Mouse (Mus musculus): ENCODE data around the gene Rnf17.

Rnf17 gene

DNA sequence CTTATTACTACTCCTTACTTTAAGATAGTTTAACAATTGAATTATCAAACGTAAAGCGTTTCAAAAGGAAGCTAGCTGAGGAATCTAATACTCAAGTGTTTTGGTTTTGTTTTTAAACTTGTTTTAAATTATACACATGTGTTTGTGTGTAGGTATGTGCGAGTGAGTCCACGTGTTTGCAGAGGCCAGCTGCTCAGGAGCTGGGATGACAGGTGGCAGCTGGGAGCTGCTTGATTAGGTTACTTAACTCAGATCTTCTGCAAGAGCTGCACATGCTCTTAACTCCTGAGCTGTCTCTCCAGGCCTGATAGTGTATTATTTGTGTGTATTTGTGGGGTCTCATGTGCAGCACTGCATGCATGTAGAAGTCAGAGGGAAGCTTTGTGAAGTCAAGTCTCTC is 100.0 kb downstream of the Rnf17 start:
- in situ Hi-C loops (cut with MboI, MseI) = no loop called here

DNA sequence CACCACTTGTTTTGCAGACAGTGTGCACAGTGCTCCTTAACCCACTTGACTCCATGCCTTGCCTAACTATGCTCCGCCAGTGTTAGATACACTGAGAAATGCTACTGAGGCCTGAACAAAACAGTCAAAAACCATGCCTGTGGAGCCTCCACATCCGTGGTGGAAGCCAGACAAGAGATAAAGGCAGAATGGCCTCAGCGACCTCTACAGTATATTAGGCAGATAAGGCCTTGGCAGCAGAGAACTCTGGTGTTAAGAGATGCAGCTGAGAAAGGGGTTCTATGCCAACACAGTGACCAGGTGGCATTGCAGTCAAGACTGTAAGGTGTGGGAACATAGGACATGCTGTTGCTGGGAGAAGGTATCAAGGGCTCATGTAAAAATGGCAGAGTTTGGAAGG is 104.4 kb downstream of the Rnf17 start:
- in situ Hi-C loops (cut with MboI, MseI) = no loop called here

DNA sequence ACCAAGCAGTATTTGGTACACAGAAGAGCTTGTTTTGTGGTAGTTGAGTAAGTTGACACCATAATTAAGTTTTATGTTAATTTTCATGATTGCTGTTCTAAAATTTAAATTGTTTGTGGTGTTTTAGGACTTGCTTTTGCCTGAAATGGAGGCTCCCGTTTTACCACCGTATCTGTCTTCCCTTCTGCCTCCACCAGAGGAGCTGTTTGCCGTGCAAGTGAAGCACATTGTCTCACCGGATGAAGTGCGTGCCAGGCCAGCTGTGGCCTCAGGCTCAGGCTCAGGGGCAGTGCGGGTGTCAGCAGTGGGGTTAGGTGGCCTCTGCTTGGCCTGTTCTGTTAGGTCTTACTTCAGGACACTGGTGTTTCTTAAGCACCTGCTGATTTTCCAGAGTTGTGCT is 109.7 kb downstream of the Rnf17 start:
- in situ Hi-C loops (cut with MboI, MseI) = no loop called here

DNA sequence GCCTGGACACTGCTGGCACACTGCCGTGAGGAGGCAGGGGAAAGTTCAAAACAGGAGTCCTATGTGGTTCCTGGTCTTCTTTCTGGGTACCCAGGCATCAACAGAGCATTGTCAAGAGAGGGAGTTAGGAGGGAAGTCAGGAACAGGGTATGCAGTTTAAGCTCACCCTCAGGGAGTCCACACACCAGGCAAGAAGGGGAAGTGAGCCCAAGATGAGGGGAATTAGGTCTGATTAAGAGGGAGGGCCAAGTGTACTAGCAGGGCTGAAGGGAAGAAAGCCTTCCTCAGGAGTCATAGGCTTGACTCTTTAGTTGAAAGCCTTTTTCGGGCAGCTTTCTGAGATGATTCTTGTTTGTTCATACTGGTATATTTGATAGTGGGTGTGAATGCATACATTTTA is 112.4 kb downstream of the Rnf17 start:
- in situ Hi-C loops (cut with MboI, MseI) = no loop called here

DNA sequence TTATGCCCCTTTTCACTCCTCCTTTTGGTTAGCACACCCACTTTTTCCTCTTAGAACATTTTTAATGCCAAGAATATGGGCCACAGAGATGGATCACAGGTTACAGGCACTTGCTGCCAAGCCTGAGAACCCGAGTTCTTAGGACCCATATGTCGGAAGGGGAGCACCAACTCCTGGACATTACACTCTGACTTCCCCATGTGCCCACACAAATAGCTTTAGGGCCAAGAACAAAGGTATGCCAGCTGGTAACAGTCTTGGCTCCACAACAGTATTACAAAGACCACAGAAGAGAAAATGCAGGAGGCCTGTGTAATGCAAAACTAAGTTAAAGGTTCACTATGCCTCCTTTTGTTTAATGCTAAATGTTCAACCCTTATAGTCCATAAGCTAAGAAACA is 128.4 kb downstream of the Rnf17 start:
- in situ Hi-C loops (cut with MboI, MseI) = no loop called here

DNA sequence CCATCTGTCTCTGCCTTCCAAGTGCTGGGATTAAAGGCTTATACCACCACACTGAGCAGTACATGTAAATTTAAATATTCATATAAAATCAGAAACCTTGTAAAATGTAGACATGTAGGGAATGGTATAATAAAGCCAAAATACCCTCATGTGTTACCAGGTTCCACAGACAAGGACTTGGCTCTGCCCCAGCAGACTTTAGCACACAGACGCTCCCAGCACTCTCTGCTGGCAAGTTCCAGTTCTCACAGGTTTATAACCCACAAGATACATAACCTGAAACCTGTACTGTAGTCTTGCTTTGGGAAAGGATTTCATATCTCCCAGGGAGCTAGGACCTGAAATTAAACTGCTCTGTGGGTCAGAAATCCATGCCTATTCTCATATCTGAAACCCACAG is 142.6 kb downstream of the Rnf17 start:
- in situ Hi-C loops (cut with MboI, MseI) = no loop called here

DNA sequence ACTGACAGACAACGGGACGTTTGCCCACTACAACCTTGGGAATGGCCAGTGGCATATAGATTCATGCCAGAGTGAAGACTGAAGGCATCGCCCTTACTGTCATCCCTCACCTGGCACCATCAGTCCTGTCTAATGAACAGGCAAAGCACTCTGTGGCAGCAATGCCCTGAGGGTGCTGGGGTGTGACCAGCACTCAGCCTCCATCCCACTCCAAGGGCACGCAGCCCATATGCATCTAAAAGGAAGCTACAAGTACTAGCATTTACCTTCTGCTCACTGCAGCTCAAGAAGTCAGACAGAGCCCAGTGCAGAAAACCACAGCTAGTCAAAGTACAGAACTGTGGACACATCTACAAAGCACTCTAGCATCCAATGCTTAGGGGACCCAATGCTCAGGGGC is 143.1 kb downstream of the Rnf17 start:
- in situ Hi-C loops (cut with MboI, MseI) = no loop called here

DNA sequence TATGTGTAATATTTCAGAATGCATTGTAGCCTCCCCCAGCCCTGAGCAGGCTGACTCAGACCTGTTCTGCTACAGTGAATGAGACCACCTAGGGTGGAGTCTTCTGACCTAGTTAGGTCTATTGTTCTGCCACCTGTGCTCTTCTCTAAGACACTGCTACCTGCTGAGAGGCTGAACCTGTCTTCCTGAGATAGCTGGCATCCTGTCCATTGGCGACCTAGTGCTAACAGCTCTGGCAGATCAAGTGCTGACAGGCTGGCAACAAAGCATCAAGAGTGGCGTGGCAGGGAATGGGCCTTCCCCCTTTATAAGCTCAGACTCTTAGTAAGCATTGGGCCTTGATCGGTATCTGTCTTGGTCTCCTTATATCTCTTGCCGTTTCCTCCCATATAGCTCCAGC is 148.6 kb downstream of the Rnf17 start:
- in situ Hi-C loops (cut with MboI, MseI) = no loop called here

DNA sequence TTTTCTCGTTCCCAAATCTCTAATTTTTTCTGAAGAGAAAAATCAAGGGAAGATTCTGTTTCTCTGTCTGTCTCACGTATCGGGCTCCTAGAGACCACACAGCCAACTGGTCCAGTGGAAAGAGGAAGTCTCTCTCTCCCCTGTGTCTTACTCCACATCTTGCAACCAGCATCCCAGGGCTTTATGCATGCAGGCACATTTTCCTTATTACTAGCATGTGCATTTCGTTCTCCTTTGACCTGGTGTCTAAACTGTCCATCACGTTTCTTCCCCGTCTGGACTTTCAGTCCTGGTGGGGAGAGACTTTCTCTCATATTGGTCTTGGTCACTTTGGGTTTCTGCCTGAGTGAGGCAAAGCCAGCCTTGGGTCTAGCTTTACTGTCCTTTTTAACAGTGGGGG is 150.5 kb downstream of the Rnf17 start:
- in situ Hi-C loops (cut with MboI, MseI) = no loop called here

DNA sequence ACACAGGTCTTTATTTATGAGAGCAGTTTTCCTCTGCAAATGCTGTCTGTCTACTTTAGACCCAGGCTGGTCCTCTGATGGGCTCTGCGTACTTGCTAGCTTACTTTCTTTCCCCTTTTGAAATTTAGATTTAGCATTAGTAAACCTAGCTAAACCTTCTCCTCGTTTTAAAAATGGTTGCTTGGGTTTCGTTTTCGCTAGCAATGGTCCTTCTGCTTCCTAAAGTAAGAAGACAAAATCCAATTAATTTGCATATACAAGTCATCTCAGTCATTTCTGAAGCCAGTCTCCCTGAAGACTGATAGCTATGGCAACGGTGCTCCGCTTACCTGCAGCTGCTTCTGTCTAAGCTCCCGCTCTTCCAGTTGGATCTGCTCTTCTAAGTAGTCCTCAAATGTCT is 150.9 kb downstream of the Rnf17 start:
- in situ Hi-C loops (cut with MboI, MseI) = no loop called here

DNA sequence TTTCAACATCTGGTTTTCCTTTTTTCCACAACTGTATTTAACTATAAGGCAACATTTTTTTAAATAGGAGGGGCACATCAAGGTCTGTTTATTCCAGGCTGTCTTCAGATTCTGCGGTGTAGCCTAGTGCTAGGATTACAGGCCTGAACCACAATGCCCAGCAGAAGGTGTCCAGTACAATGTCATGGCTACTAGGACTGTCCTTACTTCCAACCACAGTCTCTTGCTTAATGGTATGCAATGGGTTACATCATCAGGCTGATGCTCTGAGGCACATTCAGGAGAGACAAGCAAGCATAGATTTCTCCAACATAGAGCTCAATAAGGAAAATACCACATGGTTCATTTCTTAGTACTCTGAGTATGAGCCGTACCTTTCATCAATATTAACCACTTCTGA is 152.3 kb downstream of the Rnf17 start:
- in situ Hi-C loops (cut with MboI, MseI) = no loop called here

DNA sequence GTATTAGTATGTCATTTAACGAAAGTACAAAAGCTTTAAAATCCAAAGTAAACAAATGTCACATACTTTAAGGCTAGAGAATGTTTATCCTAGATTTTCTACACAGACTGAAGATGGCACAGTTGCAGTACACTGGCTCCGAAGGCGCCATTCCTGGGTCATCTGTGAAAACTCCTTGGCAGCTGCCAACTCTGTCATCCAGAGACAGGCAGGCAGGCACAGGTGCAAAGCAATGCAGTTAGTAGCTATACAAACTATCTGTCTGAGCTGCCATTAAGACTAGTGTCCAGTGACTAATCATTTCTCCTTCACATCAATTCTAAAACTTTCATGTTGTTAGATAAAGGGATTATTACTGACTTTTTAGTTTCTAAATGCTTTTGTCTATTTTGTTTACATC is 156.8 kb downstream of the Rnf17 start:
- in situ Hi-C loops (cut with MboI, MseI) = no loop called here

DNA sequence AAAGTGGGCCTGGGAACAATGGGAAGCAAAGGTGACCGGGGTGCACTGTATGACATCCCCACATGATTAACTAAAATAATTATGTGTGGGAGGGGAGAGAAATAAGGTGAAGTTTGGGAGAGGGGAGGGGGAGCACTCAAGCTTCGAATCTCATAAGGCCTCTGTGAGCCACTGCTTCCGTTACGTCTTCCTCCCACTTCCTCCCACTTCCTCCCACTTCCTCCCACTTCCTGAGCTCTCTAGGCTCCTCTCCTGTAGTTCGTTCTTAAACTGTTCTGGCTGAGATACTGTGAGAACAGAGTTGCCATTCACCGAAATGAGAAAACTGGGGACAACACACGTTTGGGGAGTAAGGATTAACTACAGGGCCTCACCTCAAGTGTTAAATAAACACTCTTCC is 165.1 kb downstream of the Rnf17 start:
- in situ Hi-C loops (cut with MboI, MseI) = no loop called here

DNA sequence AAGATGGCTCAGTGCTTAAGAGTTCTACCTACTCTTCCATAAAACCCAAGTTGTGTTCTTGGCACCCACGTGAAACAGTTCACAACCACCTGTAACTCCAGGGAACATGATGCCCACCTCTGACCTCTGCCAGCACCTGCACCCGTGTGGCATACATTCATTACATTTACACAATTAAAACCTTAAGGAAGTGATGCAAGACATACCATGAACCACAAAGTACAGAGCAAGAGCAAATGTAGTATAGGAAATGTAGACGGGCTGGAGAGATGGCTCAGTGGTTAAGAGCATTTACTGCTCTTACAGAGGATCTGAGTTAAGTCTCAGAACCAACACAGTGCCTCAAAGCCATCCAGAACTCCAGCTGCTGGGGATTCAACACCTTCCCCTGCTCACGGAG is 166.7 kb downstream of the Rnf17 start:
- in situ Hi-C loops (cut with MboI, MseI) = no loop called here

DNA sequence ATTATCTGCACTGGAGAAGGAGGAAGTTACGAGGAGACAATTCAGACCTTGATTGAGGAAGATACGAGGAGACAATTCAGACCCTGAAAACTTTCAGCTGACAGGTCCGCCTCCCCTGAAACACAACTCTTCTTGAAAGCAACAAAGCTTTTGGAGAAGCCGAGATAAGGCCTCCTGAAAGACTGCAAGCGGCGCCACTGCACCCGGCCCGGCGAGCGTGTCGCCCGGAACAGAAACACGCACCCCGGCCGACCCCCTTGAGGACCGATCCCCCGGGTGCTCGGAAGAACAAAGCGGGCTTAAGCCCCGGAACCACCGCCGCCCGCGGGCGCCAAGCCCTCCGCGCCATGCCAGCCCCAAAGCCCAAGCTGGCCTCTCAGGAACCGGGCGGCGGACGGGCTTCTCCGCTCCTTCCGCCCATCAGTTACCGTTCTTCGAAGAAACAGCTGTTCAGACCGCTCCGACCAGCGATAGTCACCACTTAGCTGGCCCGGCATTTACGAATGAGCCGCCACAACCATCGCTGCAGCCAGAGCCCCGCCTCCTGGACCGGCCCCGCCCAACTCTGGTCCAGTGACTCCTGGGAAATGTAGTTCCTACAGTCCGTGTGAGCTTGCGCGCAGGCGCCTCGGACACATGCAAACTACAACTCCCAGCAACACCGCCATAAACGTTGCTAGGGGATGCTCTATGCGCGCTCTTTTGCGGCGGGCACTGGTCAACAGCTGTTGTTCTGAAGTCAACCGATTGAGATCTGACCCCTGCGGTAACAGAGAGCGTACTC is 169.1 kb downstream of the Rnf17 start:
- in situ Hi-C loops (cut with MboI, MseI) = no loop called here

DNA sequence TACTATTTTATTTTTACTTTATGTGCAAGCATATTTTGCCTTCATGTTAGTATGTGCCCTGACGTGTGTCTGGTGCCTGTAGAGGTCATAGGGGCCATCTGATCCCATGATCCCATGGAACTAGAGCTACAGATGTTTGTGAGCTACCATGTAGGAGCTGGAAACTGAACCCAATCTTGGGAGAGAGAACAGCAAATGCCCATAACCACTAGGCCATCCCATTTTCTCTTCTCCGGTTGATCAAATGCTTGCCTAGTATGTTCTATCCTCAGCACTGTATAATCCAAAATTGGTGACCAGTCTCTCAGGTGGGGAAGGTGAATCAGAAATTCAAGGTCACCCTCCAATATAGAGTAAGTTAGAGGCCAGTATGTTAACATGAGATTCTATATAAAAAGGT is 170.2 kb downstream of the Rnf17 start:
- in situ Hi-C loops (cut with MboI, MseI) = no loop called here

Data from regulatory T cell (primary cell).